Mouse (Mus musculus) right cerebral cortex, adult 18-20 months (tissue): ENCODE data around the gene P2rx6.
"Not testable (repeated sequence)": the region's sequence is repeated elsewhere in the genome, so short reads cannot be mapped to it uniquely, and the experiment has no call there.

Experiments used
- DNase-seq: peaks from one replicate; pipeline ENCODE4 v3.0.0; 2022; ENCODE audit warnings: mixed read lengths

The P2rx6 gene

GRCm38 (mm10) chr16:17561751-17562208 is at the start of gene P2rx6:
Gene P2rx6, plus strand, starts transcription at chr16:17561885.
- no peak for DNase-seq

- no peak for DNase-seq
Observed at GRCm38 (mm10) chr16:17518910-17519309, 42.8 kb upstream of the P2rx6 start.

- DNase-seq = no peak
Observed at GRCm38 (mm10) chr16:17524156-17524555, 37.5 kb upstream of the P2rx6 start.

DNA sequence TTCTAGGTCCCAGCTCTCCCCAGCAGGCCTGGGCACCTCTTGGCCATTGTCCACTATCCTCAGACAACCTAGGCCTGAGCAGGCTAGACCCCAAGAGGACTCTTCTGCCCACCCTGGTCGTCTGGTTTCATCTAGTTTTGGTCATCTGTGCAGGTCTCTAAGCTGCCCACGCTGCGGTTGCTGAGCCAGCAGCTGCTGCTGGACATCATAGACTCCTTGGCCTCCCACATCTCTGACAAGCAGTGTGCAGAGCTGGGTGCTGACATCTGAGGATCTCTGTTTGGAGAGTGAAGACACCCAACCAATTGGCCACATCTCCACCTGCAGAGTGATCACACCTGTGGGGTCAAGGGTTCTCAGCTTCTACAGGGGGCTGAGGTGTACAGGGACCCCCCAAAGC is 36.2 kb upstream of the P2rx6 start:
- no peak for DNase-seq

DNA sequence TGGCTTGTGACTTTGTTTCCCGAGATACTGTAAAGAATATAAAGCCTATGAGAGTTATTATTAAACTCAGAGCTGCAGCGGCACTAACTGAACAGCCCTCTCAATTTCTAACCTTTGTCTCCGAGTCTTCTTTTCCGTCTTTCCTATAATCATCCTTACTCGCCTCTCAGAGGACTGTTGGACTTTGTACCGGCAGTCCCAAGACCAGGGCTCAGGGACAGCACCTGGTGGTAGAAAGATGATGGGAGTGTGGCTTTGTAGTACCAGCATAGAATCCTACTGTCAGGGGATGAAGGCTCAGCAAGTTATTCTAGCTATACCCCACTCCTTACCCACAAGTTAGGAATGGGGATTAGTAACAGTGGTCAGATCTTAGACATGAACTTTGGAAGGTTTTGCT is 35.5 kb upstream of the P2rx6 start:
- DNase-seq = no peak

DNA sequence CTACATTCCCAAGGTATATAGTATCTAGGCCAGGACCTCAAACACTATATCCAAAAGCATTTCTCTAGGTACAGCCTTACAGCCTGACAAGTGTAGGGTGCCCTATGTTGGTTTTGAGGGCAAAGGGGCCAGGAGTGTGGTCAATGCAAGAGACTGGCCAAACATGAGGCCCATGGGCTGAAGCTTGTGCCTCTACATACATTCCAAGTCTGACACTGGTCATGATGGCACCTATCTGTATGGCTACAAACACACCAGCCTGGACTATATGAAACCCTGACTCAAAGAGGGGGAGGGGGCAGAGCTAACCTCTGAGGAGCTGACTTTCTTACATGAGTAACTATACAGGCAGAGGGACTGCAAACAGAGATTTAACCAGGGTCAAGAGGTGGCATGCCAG is 34.1 kb upstream of the P2rx6 start:
- no peak for DNase-seq

DNA sequence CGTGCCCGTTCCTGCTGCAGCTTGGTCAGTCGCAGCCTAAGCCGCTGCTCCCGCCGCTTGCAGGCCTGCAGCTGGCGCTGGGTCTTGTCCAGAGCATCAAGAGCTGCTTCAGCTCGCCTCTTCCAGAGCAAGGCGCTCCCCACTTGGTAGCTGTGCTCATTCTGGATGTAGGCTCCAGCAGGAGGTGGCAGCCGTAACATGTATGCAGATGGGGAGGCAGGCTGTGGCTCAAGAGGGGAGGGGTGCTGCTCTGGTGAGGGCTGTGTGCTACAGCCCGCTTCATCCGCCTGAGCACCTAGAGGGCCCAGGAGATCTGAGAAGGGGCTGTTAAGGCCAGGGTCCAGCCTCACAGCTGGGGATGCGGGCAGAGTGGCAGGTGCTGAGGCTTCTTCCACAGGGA is 33.4 kb upstream of the P2rx6 start:
- DNase-seq = no peak

DNA sequence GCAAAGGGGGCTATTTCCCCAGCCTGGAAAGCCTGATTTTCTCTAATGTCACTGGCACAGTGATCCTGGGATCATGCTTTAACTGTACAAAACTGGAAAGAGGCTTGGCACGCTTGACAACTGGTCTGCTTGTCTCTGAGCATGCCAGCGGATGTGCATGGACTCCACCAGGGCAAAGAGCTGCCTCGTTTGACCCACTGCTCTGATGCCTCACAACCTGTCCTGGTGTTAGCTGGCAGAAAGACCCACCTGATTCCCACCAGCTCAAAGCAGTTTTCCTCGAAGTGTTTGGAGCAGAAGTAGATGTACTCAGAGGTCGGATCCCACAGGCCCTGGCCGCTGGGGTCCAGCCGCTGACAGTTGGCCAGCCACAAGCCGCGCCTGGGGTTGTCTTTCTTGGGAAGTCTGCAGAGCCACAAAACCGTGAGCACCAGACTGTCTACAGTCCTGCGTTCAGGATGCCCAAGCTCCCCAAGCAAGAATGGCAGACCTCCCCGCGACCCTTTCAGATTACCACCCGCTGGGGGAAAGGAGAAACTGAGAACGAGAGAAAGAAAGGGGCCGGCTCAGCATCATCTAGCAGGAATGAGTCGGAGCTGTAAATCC is 31.6 kb upstream of the P2rx6 start:
- DNase-seq = no peak

DNA sequence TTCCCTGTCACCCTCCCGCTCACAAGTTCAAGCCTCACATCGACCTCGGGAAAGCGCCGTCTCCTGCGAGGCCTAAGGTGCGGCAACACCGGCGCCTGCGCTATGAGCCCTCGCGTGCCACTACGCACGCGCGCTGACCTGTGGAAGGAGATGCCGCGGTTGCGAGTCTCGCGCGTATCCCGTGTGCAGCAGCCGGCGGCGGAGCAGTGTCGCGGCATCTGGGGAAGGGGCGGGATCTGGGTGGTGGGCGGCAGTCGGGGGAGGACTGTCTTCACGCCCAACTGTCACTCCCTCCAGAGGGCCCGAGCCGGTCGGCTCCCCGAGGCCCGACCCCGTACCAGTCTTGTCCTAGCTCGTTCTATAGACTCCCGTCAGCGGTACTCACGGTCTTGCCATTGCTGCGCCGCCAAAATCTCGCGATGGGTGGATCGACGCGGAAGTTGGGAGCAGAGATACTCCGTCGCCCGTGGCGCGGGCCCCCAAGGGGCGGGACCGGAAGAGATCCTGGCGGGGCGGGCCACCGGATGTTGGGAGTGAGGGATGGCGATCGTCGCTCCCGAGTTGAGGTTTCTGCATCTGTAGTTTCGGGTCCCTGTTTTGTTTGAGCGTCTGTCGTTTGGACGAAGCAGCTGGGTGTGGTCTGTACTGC is 30.9 kb upstream of the P2rx6 start, which contains the start of gene Thap7:
Gene Thap7 (minus strand): TSS at position 497 of the 649 bp plus-strand sequence.
- peak; percentile 97 for DNase-seq

DNA sequence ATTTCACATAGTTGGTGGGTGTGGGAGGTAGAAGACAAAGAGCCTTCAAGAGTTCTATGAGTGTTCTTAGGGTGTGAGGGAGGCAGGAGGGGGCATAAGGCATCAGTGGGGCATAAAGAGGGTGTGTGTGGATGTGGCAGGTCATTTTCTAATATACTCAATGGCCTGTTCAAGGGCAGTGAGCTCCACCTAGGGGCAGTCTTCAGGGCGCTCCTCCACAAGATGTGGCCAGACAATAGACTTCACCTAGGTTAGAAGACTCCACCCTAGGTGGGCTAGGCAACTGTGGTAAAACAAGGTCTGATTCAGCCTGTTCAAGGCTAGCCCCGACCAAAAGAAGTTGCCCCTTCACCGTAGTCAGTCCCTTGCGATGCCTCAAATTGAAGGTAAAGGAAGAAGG is 29.4 kb upstream of the P2rx6 start:
- DNase-seq = no peak

DNA sequence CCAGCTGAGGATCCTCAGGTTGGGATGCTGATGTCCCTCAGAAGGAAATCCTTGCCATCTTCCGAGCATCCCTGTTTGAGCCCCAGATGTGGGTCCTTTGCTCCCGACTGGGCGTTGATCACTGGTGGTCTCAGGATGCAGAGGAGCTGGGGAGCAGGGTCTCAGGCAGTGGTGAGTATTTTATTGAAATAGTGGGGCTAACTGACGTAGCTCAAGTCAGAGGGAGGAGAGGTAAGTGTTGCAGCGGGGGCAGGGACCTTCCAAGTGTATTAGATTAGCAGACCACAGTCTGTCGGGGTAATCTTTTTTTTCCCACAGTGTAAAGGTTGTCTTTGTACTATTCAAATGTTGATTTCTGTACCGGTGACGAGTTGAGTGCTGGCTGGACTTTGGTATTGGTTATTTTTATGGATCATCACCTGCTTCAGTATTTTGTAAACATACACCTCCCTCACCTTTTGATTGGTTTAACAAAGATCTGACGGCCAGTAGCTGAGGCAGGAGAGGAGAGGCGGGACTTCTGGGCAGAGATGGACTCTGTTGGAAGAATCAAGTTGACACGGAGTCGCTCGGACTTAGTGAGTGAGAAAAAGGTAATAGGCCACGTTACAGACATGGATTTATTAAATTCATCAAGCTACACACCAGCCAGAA is 28.9 kb upstream of the P2rx6 start:
- no peak for DNase-seq

DNA sequence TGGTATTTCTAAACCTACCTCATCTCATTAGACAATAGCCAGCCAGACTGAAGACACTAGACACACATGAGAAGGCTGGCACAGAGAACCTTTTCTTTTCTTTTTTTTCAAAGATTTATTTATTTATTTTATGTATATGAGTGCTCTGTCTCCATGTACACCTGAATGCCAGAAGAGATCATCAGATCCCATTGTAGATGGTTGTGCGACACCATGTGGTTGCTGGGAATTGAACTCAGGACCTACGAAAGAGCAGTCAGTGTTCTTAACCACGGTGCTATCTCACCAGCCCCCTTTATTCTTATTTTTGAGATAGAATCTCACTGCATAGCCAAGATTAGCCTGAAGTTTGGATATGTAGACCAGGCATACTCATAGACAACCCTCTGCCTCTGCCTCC is 25.1 kb upstream of the P2rx6 start:
- no peak for DNase-seq

- no peak for DNase-seq
Observed at GRCm38 (mm10) chr16:17542632-17543031, 19.1 kb upstream of the P2rx6 start.

- DNase-seq = no peak
Observed at GRCm38 (mm10) chr16:17552837-17553236, 8.8 kb upstream of the P2rx6 start.

- DNase-seq = peak; percentile 64
Observed at GRCm38 (mm10) chr16:17553910-17554685, 7.6 kb upstream of the P2rx6 start.

GRCm38 (mm10) chr16:17554702-17555101 is 7.0 kb upstream of the P2rx6 start:
- not testable (repeated sequence) for DNase-seq

DNA sequence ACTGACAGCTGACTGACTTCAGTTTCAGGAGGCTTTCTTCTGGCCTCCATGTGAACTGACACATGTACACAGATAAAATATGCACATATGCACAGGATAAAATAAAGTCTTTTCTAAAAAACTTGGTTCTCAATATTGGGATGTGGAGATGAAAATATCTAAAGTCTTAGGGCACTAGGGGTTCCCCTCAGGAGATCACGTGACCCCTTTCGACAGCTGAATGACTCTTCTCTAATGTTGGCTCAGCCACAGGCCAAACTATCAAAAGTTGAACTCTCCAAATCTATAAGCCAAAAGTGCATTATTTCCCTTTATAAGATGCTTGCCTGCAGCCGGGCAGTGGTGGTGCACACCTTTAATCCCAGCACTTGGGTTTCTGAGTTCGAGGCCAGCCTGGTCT is 5.5 kb upstream of the P2rx6 start:
- no peak for DNase-seq

GRCm38 (mm10) chr16:17556907-17557306 is 4.8 kb upstream of the P2rx6 start:
- DNase-seq = no peak

DNA sequence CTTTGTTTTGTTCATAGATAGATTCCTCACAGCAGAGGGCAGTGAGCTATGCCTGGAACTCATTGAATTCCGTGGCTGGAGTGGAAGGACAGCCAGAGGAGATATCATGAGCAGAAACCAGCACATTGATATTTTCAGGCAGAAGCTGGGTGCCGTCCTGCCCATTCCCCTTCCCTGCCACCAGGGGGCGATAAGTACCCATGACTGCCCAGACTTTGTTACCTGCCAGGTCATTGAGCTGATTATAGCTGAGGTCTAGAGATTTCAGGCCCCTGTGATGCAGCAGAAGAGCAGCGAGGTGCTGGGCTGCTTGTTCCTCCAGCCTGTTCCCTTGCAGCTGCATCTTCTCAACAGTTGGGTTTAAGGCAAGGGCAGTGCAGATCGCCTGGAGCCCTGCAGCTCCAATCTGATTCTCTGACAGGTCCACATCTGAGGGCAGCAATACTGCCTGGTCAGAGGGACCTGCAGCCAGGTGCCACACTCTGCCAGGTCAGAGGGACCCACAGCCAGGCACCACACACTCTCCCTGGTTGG is 3.7 kb upstream of the P2rx6 start:
- peak; percentile 70 for DNase-seq

DNA sequence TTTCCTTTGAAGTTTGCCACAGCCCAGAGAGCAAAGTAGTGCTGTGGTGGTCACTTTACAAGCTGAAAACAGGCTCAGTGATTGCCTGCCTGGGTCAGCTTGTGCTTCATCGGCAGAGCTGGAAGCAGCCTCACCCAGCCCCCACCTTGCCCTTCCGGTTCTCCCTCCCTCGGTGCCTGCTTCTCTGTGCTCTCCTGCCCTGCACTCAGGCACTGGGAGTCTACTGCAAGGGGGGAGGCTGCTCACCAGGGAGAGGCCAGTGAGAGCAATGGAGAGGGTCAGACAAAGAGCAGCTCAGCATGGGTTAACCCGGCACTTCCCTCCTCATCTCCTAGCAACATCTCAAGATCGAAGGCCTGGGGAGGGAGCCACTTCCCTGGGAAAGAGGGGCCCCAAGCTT is 2.9 kb upstream of the P2rx6 start:
- no peak for DNase-seq

DNA sequence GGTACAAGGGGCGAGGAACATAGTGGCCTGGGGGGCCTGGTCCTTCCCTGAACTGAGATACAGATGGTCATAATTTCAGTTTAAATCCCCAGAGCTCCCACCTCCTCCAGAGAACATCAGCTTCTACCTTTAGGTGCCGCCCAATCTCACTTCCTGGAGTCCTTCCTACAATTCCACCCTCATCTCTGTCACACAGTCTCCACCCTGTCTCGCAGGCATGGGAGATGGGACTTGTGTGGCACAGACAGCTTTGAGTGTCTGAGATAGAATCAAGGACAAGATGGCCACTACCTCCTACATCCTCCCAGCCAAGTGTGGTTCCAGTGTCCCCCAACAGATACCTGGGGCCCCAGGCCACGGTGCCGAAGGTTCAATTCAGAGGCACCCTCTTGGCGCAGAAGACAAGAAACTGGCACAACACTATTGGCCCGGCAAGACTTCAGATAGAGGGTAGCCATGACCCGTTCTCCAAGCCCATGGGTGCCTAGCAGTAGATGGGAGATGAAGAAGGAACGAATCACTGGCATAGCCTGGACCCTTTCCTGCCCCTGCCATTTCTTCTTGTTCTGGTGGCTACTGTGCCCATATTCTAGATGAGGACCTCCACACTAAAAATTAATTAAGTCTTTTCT is 2.2 kb upstream of the P2rx6 start:
- DNase-seq = no peak

DNA sequence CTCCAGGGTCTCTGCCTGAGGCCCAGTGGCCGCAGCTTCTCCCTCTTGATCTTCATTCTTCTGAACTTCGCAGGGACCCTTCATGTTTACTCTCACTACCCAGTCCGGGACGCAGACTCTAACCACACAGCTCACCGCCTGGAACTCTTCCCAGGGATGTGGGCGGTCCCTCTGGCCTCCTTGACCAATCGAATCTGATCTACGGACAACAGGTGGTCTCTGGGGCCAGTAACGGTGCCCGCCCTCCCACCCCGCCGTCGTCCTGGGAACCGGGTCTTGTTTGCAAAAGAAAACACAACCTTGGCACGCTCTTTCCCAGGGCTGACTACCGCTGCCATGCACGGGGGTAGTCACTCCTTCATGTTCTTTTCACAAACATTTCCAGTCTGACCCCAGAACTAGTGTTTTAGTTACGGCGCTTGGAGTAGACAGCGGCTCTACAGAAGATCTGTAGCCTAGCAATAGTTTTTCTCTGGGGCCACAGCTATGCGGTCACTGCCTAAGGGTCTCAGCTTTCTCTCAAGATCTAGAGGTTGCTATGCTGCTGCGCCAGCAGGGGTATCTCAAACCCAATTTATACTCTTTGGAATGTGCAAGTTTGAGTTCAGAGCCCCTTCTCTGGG is 446 bp upstream of the P2rx6 start, which contains the start of gene Lrrc74b:
Gene Lrrc74b (minus strand): TSS at position 120 of the 623 bp plus-strand sequence.
- DNase-seq = no peak
